Mouse (Mus musculus) brain, embryonic 14.5 days (tissue): ENCODE data around the gene Gkap1.

Experiments
- CTCF ChIP-seq: fragments of 200-500 bp; IDR thresholded peaks from 2 replicates; pipeline ENCODE4 v1.5.1; 2012; ENCODE audit warnings: inconsistent platforms, mild to moderate bottlenecking, moderate library complexity, borderline replicate concordance; ENCODE audit not compliant: insufficient read depth, insufficient read length; ENCODE audit errors: extremely low read depth
- POLR2A ChIP-seq: fragments of 200-500 bp; IDR thresholded peaks from 2 replicates; pipeline ENCODE4 v1.6.1; 2012; ENCODE audit warnings: mild to moderate bottlenecking, inconsistent platforms, borderline replicate concordance; ENCODE audit not compliant: poor library complexity, insufficient read depth, insufficient read length, severe bottlenecking; ENCODE audit errors: extremely low read depth

- TF ChIP-seq CTCF = no peak
- TF ChIP-seq POLR2A = no peak
Measured at GRCm38 (mm10) chr13:58214346-58215252, 60.9 kb downstream of the Gkap1 start.
